Mouse (Mus musculus) liver, adult (tissue): ENCODE results near the gene Aspn.

ENCODE experiments used
- GATA4 ChIP-seq: IDR thresholded peaks from 2 replicates; pipeline ENCODE4 v1.6.1; 2014; ENCODE audit warnings: mild to moderate bottlenecking, low read length; ENCODE audit not compliant: insufficient replicate concordance

Gene Aspn

GRCm38 (mm10) chr13:49544279-49544678 lies at the start of gene Aspn:
Gene Aspn, plus strand, starts transcription at chr13:49544443.
- TF ChIP-seq GATA4 = no peak

- TF ChIP-seq GATA4 = no peak
Observed at GRCm38 (mm10) chr13:49504510-49504909, 39.7 kb upstream of the Aspn start, which contains the start of gene Ecm2. Gene Ecm2, plus strand, starts transcription at chr13:49504810.

GRCm38 (mm10) chr13:49505776-49506175 lies 38.5 kb upstream of the Aspn start:
- TF ChIP-seq GATA4 = no peak

- TF ChIP-seq GATA4 = no peak
Observed at GRCm38 (mm10) chr13:49507176-49507575, 37.1 kb upstream of the Aspn start.

GRCm38 (mm10) chr13:49518761-49519160 lies 25.5 kb upstream of the Aspn start:
- TF ChIP-seq GATA4 = no peak

GRCm38 (mm10) chr13:49526235-49526634 lies 18.0 kb upstream of the Aspn start:
- no peak for TF ChIP-seq GATA4

GRCm38 (mm10) chr13:49530636-49531035 lies 13.6 kb upstream of the Aspn start:
- TF ChIP-seq GATA4 = no peak

- no peak for TF ChIP-seq GATA4
Observed at GRCm38 (mm10) chr13:49536946-49537345, 7.3 kb upstream of the Aspn start.

- no peak for TF ChIP-seq GATA4
Observed at GRCm38 (mm10) chr13:49538693-49539092, 5.5 kb upstream of the Aspn start.

- TF ChIP-seq GATA4 = no peak
Observed at GRCm38 (mm10) chr13:49545646-49546045, 1.4 kb downstream of the Aspn start.

GRCm38 (mm10) chr13:49546517-49546916 lies 2.3 kb downstream of the Aspn start:
- no peak for TF ChIP-seq GATA4

- TF ChIP-seq GATA4 = no peak
Observed at GRCm38 (mm10) chr13:49547563-49548150, 3.4 kb downstream of the Aspn start.

GRCm38 (mm10) chr13:49549616-49550015 lies 5.4 kb downstream of the Aspn start:
- TF ChIP-seq GATA4 = no peak

GRCm38 (mm10) chr13:49554519-49554918 lies 10.3 kb downstream of the Aspn start:
- no peak for TF ChIP-seq GATA4

GRCm38 (mm10) chr13:49556203-49556602 lies 12.0 kb downstream of the Aspn start:
- no peak for TF ChIP-seq GATA4

- no peak for TF ChIP-seq GATA4
Observed at GRCm38 (mm10) chr13:49556924-49557323, 12.7 kb downstream of the Aspn start.

- TF ChIP-seq GATA4 = no peak
Observed at GRCm38 (mm10) chr13:49559185-49559584, 14.9 kb downstream of the Aspn start.
